Mouse (Mus musculus) kidney, postnatal 0 days (tissue): ENCODE data around the gene Arhgap27. TPM values are rescaled to one million over a fixed set of nuclear protein-coding genes. Genes with fewer than 3 reads are reported as not detected.

Experiments used
- ATAC-seq: fragments of 200-750 bp; cut with Nextera tagmentation; replicated peaks from 2 replicates; pipeline ENCODE4 v1.8.0; 2017; ENCODE audit warnings: low read depth, moderate number of reproducible peaks, moderate TSS enrichment, moderate library complexity; ENCODE audit not compliant: low FRiP score
- DNase-seq: peaks from one replicate; pipeline ENCODE4 v3.0.0-alpha.2; 2016; ENCODE audit warnings: low spot score
- H3K27ac ChIP-seq: fragments of 300-500 bp; sonication (generic); 2 replicates; pipeline ENCODE4 v1.5.1; 2014; ENCODE audit warnings: mild to moderate bottlenecking
- H3K27me3 ChIP-seq: fragments of 300-500 bp; sonication (generic); 2 replicates; pipeline ENCODE4 v1.6.1; 2014; ENCODE audit warnings: low read length, mixed read lengths; ENCODE audit not compliant: insufficient read depth
- H3K36me3 ChIP-seq: fragments of 300-500 bp; sonication (generic); 2 replicates; pipeline ENCODE4 v1.6.1; 2014; ENCODE audit warnings: low read length, mixed read lengths; ENCODE audit not compliant: insufficient read depth
- H3K4me1 ChIP-seq: fragments of 300-500 bp; sonication (generic); replicated peaks from 2 replicates; pipeline ENCODE4 v1.6.1; 2014; ENCODE audit warnings: antibody characterized with exemption, low read length, mixed read lengths; ENCODE audit not compliant: insufficient read depth
- H3K4me2 ChIP-seq: fragments of 300-500 bp; sonication (generic); 2 replicates; pipeline ENCODE4 v1.6.1; 2014; ENCODE audit warnings: mild to moderate bottlenecking, low read length, moderate library complexity, mixed read lengths
- H3K4me3 ChIP-seq: fragments of 300-500 bp; sonication (generic); replicated peaks from 2 replicates; pipeline ENCODE4 v1.5.1; 2014; ENCODE audit warnings: low read depth, low read length
- H3K9ac ChIP-seq: fragments of 300-500 bp; sonication (generic); 2 replicates; pipeline ENCODE4 v1.6.1; 2014; ENCODE audit warnings: low read depth, low read length
- H3K9me3 ChIP-seq: fragments of 300-500 bp; sonication (generic); replicated peaks from 2 replicates; pipeline ENCODE4 v1.6.1; 2016; ENCODE audit warnings: low read length, inconsistent platforms, mixed read lengths
- CTCF ChIP-seq: IDR thresholded peaks from 2 replicates; pipeline ENCODE4 v1.5.1; 2016; ENCODE audit warnings: antibody characterized with exemption, low read depth, mild to moderate bottlenecking, moderate library complexity
- WGBS: fragments of 180-500 bp; shearing (Covaris S2); extraction: QIAGEN DNeasy Blood & Tissue Kit; methylation state at CpG from one replicate; pipeline ENCODE4 v1.1.7; 2014; 5-methylcytosine and 5-hydroxymethylcytosine counted together
- polyA plus RNA-seq: library from polyadenylated mRNA; unstranded; fragments of >200 nt; fragmentation: Nextera tagmentation; extraction: Ambion mirVana; gene quantifications from 2 replicates; pipeline ENCODE4 v1.2.1, GENCODE M21; 2015

Arhgap27 gene
- polyA plus RNA-seq, 1 experiment from 2014 or later = 16.6 TPM

DNA sequence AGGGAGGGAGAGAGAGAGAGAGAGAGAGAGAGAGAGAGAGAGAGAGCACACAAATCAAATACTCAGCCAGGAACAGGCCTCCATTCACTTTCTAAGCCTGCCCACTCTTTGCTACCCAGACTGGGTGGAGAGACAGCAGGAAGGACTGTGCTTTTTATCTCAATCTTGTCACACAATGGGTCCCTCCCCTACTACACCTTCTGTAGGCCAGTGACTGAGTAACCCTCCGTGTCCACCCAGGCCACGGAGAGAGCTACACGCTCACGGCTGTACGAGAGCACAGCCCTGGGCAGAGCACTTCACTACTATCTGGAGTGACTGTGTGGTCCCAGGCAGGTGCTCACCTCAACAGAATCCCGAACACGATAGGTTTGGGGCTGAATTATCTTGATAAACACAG is 17.3 kb downstream of the Arhgap27 start:
- Histone ChIP-seq H3K9me3 (no peaks in the 10 kb centered on the region), H3K4me3 (no peak overlapping the region), H3K27me3 (no peaks in the 10 kb centered on the region), H3K36me3 (no peaks in the 10 kb centered on the region), H3K27ac (peak overlapping the region; percentile 51), H3K4me1 (peaks cover 4% of the 10 kb centered on the region; the same call in 1 of the 2 replicates), H3K4me2 (no peak overlapping the region), H3K9ac (no peak overlapping the region)
- 64% methylated on average over 7 of the region's 7 CpGs for WGBS
- ATAC-seq (no peak), DNase-seq (no peak)
- no peak for TF ChIP-seq CTCF

GRCm38 (mm10) chr11:103345408-103346091 is 17.9 kb downstream of the Arhgap27 start:
- Histone ChIP-seq H3K36me3 (no peaks in the 10 kb centered on the region), H3K9me3 (no peaks in the 10 kb centered on the region), H3K27ac (peak overlapping the region; percentile 51), H3K4me3 (no peak overlapping the region), H3K9ac (no peak overlapping the region), H3K4me1 (peaks cover 4% of the 10 kb centered on the region; the same call in 1 of the 2 replicates), H3K4me2 (no peak overlapping the region), H3K27me3 (no peaks in the 10 kb centered on the region)
- no peak for TF ChIP-seq CTCF
- no peak for DNase-seq
- ATAC-seq = no peak
- 83% methylated on average over 7 of the region's 7 CpGs for WGBS

DNA sequence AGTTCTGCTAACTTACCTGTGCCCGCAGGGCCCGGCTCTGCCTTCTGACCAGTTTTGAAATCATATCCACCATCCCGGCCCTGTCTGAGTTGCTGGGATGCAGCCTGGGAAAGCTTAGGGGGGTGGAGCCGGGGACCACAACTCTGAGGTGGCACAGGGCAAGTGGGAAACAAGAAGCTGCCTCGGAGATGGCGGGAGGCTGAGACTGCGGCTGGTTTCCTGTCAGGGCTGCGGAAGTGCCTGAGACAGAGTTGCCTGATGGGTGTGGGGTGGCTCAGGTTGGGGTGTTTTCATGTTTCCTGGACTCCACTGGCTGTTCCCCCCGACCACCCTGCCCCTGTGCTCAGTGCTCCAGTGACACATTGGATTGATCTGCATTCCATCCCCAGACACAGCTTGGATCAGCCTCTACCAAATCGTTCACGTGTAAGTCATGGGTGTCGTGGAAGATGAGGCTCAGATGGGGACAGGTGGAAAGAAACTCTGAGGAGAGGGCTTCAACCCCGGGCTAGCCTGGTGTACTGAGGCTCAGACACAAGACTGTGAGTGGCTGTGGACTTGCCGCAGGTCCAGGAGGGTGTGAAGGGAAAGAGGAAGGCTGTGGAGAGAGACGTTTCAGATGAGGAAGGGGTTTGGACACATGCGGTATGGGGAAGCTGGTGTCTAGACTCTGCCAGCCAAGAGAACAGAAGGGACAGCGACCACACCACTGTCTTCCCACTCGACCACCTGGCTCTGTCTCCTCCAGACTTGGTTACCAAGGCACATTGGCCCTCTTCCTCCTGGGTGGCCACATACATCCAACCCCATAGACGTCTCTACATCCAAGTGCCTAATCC is 18.8 kb downstream of the Arhgap27 start:
- no peaks in the 10 kb centered on the region for H3K27me3 ChIP-seq
- H3K9me3 ChIP-seq = no peaks in the 10 kb centered on the region
- TF ChIP-seq CTCF = no peak
- no peak overlapping the region for H3K27ac ChIP-seq
- H3K9ac ChIP-seq = no peak overlapping the region
- H3K4me1 ChIP-seq = peaks cover 9% of the 10 kb centered on the region
- H3K4me2 ChIP-seq = no peak overlapping the region
- WGBS = 63% methylated on average over 19 of the region's 19 CpGs
- no peak overlapping the region for H3K4me3 ChIP-seq
- ATAC-seq (no peak), DNase-seq (no peak)
- no peaks in the 10 kb centered on the region for H3K36me3 ChIP-seq

GRCm38 (mm10) chr11:103343881-103344280 is 19.6 kb downstream of the Arhgap27 start:
- H3K36me3 ChIP-seq = no peaks in the 10 kb centered on the region
- 58% methylated on average over 1 of the region's 1 CpGs for WGBS
- ATAC-seq = no peak
- H3K9me3 ChIP-seq = no peaks in the 10 kb centered on the region
- H3K9ac ChIP-seq = no peak overlapping the region
- TF ChIP-seq CTCF = no peak
- H3K4me2 ChIP-seq = no peak overlapping the region
- peaks cover 13% of the 10 kb centered on the region for H3K4me1 ChIP-seq
- no peak overlapping the region for H3K27ac ChIP-seq
- no peak for DNase-seq
- no peaks in the 10 kb centered on the region for H3K27me3 ChIP-seq
- no peak overlapping the region for H3K4me3 ChIP-seq

DNA sequence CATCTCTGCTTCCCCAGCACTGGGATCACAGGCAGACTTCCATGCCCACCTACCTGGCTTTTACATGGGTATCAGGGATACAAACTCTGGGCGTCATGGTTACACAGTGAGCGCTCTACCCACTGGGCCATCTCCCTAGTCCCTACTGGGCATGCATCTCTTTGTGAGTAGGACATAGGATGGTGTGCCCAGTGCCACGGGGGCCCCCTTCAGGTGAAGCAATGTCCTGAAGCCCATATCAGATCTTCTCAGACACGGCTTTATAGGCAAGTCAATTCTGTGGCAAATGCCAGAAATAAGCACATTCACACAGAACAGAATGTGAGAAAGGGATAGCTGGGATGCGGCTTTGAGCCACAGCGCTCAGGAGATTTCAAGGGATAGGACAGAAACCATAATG is 20.4 kb downstream of the Arhgap27 start:
- Histone ChIP-seq H3K4me2 (no peak overlapping the region), H3K27ac (no peak overlapping the region), H3K27me3 (no peaks in the 10 kb centered on the region), H3K4me1 (peaks cover 13% of the 10 kb centered on the region), H3K36me3 (no peaks in the 10 kb centered on the region), H3K9ac (no peak overlapping the region), H3K9me3 (no peaks in the 10 kb centered on the region), H3K4me3 (no peak overlapping the region)
- 86% methylated on average over 6 of the region's 6 CpGs for WGBS
- TF ChIP-seq CTCF = no peak
- ATAC-seq = no peak
- DNase-seq = no peak

DNA sequence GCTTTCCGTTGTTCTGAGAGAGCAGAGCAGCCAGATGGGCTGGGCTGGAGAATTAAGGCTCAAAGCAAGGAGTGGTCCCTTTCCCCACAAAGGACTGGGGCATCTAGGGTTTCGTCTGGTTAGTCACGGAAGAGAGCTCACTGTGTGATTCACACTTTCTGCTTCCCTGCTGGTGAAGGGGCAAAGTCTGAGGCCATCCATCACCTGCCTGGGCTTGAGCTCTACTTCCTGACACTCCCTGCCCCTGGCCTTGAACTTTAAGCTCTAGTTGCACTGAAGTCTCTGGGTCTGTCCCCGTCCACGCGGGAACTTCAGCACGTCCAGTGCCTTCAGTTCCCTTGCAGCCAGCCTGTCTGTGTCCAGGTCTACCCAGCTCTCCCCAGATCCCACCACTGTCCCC is 22.8 kb downstream of the Arhgap27 start:
- H3K4me1 ChIP-seq = peaks cover 13% of the 10 kb centered on the region
- H3K27me3 ChIP-seq = no peaks in the 10 kb centered on the region
- ATAC-seq = peak; percentile 78
- H3K9me3 ChIP-seq = no peaks in the 10 kb centered on the region
- WGBS = 12% methylated on average over 7 of the region's 7 CpGs
- peak; percentile 88 for DNase-seq
- H3K36me3 ChIP-seq = no peaks in the 10 kb centered on the region
- no peak for TF ChIP-seq CTCF
- H3K9ac ChIP-seq = peak overlapping the region; percentile 54; the same call in 1 of the 2 replicates
- peak overlapping the region; percentile 63 for H3K4me2 ChIP-seq
- H3K27ac ChIP-seq = peak overlapping the region; percentile 94
- H3K4me3 ChIP-seq = no peak overlapping the region
